Mouse (Mus musculus) gastrocnemius, adult 8-10 months (tissue): Measurements from ENCODE around the gene Fut9. TPM values are rescaled to one million over a fixed set of nuclear protein-coding genes. Genes with fewer than 3 reads are reported as not detected.

Source experiments
- DNase-seq, 2 experiments: peaks; one replicate each; pipeline ENCODE4 v3.0.0; 2022; ENCODE audit warnings: low spot score in 2 of 2
- total RNA-seq, 4 experiments: library from RNA; stranded (reverse); gene quantifications; 2 replicates each; pipeline ENCODE4 v1.2.4; 2022

The Fut9 gene
- total RNA-seq, 4 experiments from 2014 or later: not detected

DNA sequence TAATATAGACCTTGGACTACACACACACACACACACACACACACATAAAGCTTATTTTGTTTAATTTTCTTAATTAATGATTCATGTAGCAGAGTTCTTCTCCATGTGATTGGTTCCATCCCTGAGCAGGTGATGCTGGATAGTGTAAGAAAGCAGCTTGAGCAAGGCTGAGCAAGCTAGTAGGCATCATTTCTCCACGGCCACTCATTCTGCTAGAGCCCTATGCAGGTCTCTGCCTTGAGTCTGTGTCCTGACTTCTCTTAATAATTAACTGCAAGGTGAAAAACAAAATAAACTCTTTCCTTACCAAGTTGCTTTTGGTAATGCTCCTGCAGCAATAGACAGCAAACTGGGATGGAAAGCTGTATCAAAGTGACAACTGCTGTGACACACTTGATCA, 152.5 kb downstream of the Fut9 start:
- no peak for DNase-seq

DNA sequence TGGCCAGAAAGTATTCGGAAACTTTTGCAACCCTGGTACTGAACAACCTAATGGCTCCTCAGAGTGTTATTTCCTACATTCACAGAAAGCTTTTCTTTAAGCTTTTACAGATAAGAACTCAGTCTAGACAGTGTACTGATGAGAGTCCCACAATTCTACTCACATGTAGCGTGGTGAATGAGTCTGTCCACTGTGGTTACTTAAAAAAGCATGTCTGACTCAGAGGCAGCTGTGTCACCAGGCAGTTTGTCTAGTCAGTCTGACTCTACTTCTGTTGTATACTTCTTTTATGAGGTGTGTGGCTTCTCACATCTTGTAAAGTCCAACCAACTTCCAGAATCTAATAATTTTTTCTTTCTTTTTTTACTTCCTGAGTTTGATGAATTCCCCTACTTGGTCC, 154.5 kb downstream of the Fut9 start:
- DNase-seq: no peak

DNA sequence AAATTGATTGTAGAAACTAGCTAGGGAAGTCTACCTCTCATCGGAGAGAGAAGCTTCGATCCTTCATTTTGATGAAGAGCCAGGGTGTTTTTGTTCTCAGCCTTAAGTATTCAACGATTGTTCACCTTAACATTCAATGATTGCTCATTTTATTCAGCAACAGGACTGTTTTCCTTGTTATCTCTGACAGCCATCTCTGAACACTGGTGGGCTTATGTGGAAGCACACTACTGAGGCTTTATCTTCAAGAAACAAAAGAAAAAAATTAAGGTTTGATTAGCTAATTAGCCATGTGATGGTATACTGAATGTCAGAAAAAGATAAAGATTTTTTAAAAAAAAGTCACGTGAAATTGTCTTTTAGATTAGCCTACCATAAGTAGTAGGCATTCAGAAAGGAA, 158.1 kb downstream of the Fut9 start:
- no peak for DNase-seq

DNA sequence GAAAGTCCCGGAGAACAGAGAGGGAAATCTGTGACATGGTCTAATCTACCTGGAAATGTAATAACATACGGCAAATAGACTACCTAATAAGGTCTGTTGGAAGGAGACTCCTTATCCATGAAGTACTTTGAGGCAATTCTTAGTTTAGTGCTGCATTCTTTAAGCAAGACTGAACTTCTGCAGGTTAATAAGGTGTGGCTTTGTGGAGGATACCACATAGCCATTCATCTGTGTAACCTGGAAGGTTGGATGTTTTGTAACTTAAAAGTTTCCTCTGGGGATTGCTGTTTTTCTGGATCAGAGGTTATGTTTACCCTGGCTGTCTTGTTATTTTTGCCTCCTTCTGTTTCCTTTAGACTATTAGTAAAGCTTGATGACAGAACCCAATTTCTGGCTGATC, 166.8 kb downstream of the Fut9 start:
- DNase-seq: no peak

DNA sequence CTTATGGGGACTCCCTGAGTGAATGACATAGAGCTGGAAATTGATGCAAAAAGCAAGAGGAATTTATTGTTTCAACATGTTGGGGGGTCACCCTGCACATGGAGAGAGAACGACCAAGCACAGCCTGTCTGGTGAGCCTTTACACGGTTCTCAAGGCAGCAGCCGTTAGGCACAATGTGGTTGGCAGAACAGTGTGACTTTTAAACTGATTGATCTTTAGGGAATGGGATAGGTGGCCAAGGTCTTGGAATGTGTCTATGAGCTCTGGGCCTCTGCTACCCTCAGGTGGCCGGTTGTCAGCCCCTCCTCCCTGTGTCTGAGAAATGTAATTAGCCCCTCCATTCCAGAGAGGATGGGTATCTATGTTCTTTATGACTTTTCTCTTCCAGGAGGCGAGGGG, 171.9 kb downstream of the Fut9 start:
- DNase-seq: no peak

DNA sequence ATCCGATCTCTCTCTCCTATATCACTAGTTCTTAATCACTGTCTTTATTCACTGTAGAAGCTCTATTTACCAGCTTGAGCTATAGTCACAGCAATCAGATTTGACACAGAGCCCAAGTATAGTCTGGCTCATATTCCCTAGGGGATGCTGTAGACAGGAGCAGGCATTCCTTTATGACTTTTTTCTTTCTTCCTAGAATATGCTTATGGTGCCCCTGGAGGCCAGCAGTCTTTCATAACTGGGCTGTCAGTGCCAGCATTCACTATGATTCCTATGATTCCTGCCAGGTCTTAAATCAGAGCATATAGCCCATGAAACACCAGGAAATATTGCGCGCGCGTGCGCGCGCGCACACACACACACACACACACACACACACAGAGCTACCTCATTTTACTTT, 172.6 kb downstream of the Fut9 start:
- DNase-seq: no peak

DNA sequence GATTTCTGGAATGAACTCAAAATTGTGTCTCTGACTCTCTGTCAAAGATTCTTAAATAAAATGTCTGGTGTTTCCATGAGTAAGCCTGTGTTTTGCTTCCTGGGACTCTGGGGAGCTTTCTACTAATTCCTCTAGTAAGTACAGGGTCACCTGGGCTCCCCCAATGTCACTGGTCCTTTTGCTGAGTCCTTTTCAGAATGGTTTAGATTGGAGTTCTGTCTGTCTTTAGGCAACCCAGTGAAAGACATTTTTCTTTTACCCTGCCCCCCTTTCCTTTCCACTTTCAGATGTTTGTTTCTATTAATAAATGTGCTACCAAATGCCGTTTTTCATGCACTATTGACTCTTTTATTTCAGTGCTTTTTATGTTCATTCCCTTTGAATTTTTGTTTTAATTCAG, 173.0 kb downstream of the Fut9 start:
- no peak for DNase-seq

DNA sequence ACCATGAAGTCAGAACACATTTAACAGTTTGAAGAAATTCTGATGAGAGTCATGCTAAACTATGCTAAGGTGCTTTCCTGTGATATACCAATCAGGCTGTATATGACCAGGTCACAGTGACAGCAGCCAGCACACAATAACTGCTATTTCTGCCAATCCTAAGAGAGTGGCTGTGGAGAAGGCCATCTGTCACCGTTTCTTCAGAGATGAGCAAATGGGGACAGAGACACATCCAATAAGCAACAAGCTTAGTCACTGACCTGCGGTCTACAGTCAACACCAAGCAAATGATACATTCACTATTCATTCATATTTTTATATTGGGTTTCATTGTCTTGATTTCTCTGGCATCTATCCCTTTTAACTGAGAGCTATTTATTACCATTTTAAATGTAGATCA, 176.9 kb downstream of the Fut9 start:
- no peak for DNase-seq

DNA sequence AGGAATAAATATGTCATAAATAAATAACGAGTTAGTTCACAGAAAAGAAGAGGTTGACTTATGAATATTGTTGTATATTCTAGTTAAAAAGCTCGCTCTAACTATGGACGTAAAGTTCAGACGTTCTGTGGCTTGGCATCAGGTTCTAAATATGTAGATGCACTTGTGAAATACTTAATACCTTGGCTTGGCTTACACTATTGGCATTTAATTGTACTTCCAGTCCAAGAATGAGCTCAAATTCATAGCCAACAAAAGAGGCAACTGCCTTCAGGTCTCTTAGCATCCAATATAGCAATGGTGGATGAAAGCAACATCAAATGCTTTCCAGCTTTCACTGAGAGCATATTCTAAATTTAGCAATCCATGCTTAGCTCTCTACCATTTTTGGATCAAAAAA, 182.7 kb downstream of the Fut9 start:
- no peak for DNase-seq

DNA sequence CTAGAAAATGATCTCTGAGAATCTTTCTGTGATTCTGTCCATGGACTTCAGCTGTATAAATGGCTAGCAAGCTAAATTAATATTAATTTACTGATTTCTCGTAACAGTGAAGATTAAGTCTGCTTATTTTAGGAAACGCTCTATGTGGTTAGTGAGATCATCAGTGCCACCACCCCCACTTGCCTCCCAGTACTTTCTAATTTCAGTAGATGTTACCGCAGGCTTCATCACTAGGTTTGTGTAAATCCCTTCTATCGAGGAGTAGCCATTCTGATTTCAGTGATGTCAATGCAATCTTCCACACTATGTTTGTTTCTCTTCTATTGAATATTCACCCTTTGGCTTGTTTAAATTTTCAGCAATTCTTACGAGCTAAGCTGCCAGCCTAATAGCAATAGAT, 186.6 kb downstream of the Fut9 start:
- no peak for DNase-seq

DNA sequence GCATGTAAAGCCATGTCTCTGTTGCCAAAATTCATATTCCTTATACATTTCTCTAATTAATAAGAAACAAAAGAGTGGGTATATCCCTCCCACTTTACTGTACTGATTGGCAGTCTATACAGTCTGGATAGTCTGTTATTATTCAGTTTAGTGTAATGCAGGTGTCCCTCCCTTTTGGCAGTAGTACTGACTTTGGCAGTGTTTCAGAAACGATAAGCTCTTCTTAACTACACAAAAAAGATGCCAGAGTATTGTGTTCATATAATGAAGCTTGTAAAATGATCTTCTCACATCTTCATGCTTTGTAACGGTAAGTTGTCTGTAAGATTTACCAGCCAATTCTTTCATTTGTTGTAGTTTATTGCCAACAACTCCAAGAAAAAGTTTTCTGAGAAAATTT, 189.6 kb downstream of the Fut9 start:
- DNase-seq: no peak

DNA sequence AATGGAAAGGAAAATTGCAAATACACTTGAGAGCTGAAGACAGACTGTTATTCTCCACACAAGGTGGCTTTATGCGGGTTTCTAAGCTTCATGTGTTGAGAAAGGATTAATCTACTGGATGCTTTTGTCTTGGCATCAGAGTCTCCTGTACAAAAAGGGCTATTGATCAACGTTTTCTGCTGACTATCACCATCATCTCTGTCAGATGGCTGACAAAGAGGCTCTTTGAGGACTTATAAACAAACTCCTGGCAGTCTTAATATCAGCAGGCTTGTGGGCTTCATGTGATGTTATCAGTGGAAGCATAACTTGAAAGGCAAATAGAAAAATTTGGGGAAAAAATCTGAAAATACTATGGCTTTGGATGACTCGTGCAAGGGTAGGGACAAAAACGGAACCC, 206.8 kb downstream of the Fut9 start:
- DNase-seq: no peak
